Mouse (Mus musculus) heart, embryonic 14.5 days (tissue): ENCODE results near the gene Ms4a5. TPM values are rescaled to one million over a fixed set of nuclear protein-coding genes. Genes with fewer than 3 reads are reported as not detected.
"Not testable (repeated sequence)": the region's sequence is repeated elsewhere in the genome, so short reads cannot be mapped to it uniquely, and the experiment has no call there.

Experiments used
- ATAC-seq: fragments of 200-750 bp; cut with Nextera tagmentation; 2 replicates; pipeline ENCODE4 v1.8.0; 2017; ENCODE audit warnings: low read depth, moderate TSS enrichment; ENCODE audit not compliant: insufficient number of reproducible peaks, insufficient read depth, low FRiP score
- H3K27ac ChIP-seq, 2 experiments: fragments of 200-500 bp in 1 of 2; fragments of 300-500 bp in 1 of 2; sonication (generic) in 1 of 2; replicated peaks in 1 of 2; 2 replicates each; pipeline ENCODE4 v1.5.1; 2012 to 2014; ENCODE audit warnings: low read depth in 2 of 2, low read length in 2 of 2, control low read depth in 1 of 2, mild to moderate bottlenecking in 1 of 2, mixed read lengths in 1 of 2; ENCODE audit not compliant: control insufficient read depth in 1 of 2, insufficient read depth in 1 of 2
- H3K27me3 ChIP-seq: fragments of 300-500 bp; sonication (generic); 2 replicates; pipeline ENCODE4 v1.6.1; 2014; ENCODE audit warnings: mild to moderate bottlenecking, low read length, control low read depth; ENCODE audit not compliant: control insufficient read depth, insufficient read depth
- H3K36me3 ChIP-seq: fragments of 300-500 bp; sonication (generic); 2 replicates; pipeline ENCODE4 v1.6.1; 2014; ENCODE audit warnings: mild to moderate bottlenecking, control low read depth, low read length, mixed read lengths; ENCODE audit not compliant: control insufficient read depth, insufficient read depth
- H3K4me1 ChIP-seq, 2 experiments: fragments of 200-500 bp in 1 of 2; fragments of 300-500 bp in 1 of 2; sonication (generic) in 1 of 2; 2 replicates each; pipeline ENCODE4 v1.6.1; 2012 to 2014; ENCODE audit warnings: low read length in 2 of 2, control low read depth in 1 of 2, mixed read lengths in 1 of 2; ENCODE audit not compliant: control insufficient read depth in 2 of 2, insufficient read depth in 2 of 2
- H3K4me2 ChIP-seq: fragments of 300-500 bp; sonication (generic); 2 replicates; pipeline ENCODE4 v1.6.1; 2014; ENCODE audit warnings: mild to moderate bottlenecking, low read length
- H3K4me3 ChIP-seq, 2 experiments: fragments of 200-500 bp in 1 of 2; fragments of 300-500 bp in 1 of 2; sonication (generic) in 1 of 2; 2 replicates each; pipeline ENCODE4 v1.5.1; 2012 to 2014; ENCODE audit warnings: low read length in 2 of 2, mild to moderate bottlenecking in 2 of 2, control low read depth in 1 of 2, low read depth in 1 of 2, moderate library complexity in 1 of 2; ENCODE audit not compliant: control insufficient read depth in 1 of 2, insufficient read depth in 1 of 2
- H3K9ac ChIP-seq: fragments of 300-500 bp; sonication (generic); 2 replicates; pipeline ENCODE4 v1.6.1; 2014; ENCODE audit warnings: mild to moderate bottlenecking, low read length
- H3K9me3 ChIP-seq: fragments of 300-500 bp; sonication (generic); 2 replicates; pipeline ENCODE4 v1.6.1; 2016; ENCODE audit warnings: low read length, control low read depth; ENCODE audit not compliant: control insufficient read depth
- WGBS: fragments of 180-500 bp; shearing (Covaris S2); extraction: QIAGEN DNeasy Blood & Tissue Kit; methylation state at CpG from one replicate; pipeline ENCODE4 v1.1.7; 2014; 5-methylcytosine and 5-hydroxymethylcytosine counted together
- polyA plus RNA-seq: library from polyadenylated mRNA; unstranded; fragments of >200 nt; fragmentation: Nextera tagmentation; extraction: Ambion mirVana; gene quantifications from 2 replicates; pipeline ENCODE4 v1.2.1, GENCODE M21; 2014

Gene Ms4a5
- polyA plus RNA-seq = not detected in 2 replicates

DNA sequence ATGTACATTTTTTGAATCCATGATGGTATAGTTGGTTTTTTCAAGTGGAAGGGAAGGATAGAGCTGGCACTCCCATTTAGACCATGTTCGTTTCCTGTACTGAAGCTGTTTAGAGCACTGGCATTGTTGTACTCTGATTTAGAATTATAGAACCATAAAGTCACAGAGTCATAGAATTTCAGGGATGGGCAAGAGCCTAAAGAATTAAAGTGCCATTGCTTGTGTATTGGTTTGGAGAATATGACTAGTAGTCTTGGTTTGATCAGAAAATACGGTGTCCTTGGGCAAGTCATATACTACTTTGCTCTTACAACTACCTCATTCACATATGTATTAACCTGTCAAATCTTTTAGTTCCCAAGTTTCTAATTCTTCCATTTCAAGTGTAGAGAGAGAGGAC, at the start of gene Ms4a5:
Ms4a5 (minus strand) TSS at position 101 of the 400 bp plus-strand sequence.
- H3K4me1 ChIP-seq = no peaks in the 10 kb centered on the region
- no peak within 1 kb of the TSS for H3K4me3 ChIP-seq
- no peaks in the 10 kb centered on the region for H3K36me3 ChIP-seq
- H3K9me3 ChIP-seq = no peaks in the 10 kb centered on the region
- no peaks in the 10 kb centered on the region for H3K27me3 ChIP-seq
- no peak within 1 kb of the TSS for H3K9ac ChIP-seq
- no peak within 1 kb of the TSS for H3K27ac ChIP-seq
- no peak within 1 kb of the TSS for H3K4me2 ChIP-seq
- WGBS = 72% methylated on average over 2 of the region's 2 CpGs
- ATAC-seq = no peak

DNA sequence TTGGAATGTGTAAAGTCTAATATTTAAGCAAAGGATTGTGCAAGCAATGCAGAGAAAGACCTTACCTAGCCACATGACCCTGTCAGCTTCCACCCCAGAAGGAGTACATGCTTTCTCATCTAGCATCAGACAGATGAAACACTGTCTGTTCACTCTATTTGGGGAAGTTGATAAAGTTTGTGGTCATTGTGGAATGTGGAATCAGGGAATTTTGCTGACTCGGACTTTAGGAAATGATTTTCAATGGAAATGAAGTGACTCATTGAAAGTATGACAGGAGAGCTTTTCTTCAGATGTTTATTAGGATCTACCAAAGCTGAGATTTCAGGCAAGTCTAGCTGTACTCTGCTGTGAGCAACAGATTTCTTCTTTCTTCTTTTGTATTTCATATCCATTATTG, 37.5 kb upstream of the Ms4a5 start:
- no peak overlapping the region for H3K4me3 ChIP-seq
- H3K27ac ChIP-seq = no peak overlapping the region
- H3K4me2 ChIP-seq = no peak overlapping the region
- ATAC-seq = no peak
- H3K27me3 ChIP-seq = no peaks in the 10 kb centered on the region
- H3K9ac ChIP-seq = no peak overlapping the region
- H3K36me3 ChIP-seq = no peaks in the 10 kb centered on the region
- 66% methylated on average over 1 of the region's 1 CpGs for WGBS
- no peaks in the 10 kb centered on the region for H3K9me3 ChIP-seq
- no peaks in the 10 kb centered on the region for H3K4me1 ChIP-seq

DNA sequence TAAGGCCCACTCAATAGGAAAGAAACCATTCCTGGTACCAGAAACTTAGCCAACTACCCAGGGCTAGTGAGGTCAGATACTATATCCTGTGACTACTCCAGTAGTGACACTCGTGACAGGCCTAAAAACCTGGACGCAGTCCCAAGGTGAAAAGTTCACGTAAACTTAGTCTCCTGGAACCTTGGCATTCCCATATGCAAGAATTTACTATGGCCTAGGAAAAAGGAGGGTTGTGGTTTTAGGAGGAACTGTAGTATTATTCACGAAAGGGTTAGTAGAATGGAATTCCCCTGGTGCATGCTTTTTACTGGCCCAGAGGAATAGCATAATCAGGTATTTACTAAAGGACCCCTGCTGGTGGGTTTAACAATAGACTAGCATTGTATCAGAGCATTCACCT, 33.1 kb upstream of the Ms4a5 start:
- no peaks in the 10 kb centered on the region for H3K4me1 ChIP-seq
- no peaks in the 10 kb centered on the region for H3K9me3 ChIP-seq
- no peaks in the 10 kb centered on the region for H3K27me3 ChIP-seq
- H3K4me2 ChIP-seq = no peak overlapping the region
- H3K36me3 ChIP-seq = no peaks in the 10 kb centered on the region
- no peak for ATAC-seq
- no peak overlapping the region for H3K27ac ChIP-seq
- no peak overlapping the region for H3K4me3 ChIP-seq
- H3K9ac ChIP-seq = no peak overlapping the region
- WGBS = 85% methylated on average over 4 of the region's 4 CpGs

DNA sequence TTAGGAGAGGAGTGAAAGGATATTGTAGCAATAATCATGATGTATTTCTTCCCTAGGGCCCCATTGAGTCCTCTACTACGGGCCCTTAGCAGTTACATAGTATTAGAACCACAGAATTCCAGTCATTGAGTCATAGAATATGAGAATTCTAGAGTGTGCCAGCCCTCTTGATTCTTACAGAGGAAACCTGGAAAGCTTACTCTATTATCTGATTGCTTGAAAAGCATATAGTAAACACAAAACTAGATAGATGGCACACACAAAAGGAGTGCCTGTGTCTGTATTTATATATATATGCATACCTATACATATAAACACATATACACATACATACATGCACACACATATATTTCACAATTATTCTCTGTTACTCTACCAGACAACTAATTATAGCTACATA, 30.7 kb upstream of the Ms4a5 start, which contains the start of gene Ms4a14:
Ms4a14 (minus strand) TSS at position 101 of the 400 bp plus-strand sequence.
- no peaks in the 10 kb centered on the region for H3K36me3 ChIP-seq
- no peak within 1 kb of the TSS for H3K4me2 ChIP-seq
- no peak within 1 kb of the TSS for H3K27ac ChIP-seq
- H3K27me3 ChIP-seq = no peaks in the 10 kb centered on the region
- ATAC-seq = no peak
- no peaks in the 10 kb centered on the region for H3K4me1 ChIP-seq
- 61% methylated on average over 1 of the region's 1 CpGs for WGBS
- H3K9ac ChIP-seq = no peak within 1 kb of the TSS
- H3K9me3 ChIP-seq = no peaks in the 10 kb centered on the region
- H3K4me3 ChIP-seq = no peak within 1 kb of the TSS

DNA sequence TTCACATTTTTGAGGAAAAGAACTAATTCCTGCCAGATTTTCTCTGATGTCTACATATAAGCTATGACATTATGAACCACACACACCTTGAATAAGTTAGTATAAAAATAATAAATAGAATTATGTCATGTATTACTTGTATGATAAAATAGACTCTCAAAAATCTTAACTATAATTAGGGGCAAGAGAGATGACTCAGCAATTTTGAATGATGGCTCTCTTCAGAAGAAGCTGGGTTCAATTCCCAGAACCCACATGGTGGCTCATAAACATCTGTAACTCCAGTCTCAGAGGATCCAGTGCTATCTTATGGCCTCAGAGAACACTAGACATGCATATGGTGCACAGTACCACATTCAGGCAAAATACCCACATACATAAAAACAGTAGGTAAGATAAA, 25.2 kb upstream of the Ms4a5 start:
- no peak overlapping the region for H3K9ac ChIP-seq
- ATAC-seq = no peak
- no peaks in the 10 kb centered on the region for H3K27me3 ChIP-seq
- H3K36me3 ChIP-seq = no peaks in the 10 kb centered on the region
- no peak overlapping the region for H3K4me2 ChIP-seq
- no peak overlapping the region for H3K27ac ChIP-seq
- H3K4me1 ChIP-seq = no peaks in the 10 kb centered on the region
- H3K9me3 ChIP-seq = no peaks in the 10 kb centered on the region
- no peak overlapping the region for H3K4me3 ChIP-seq

DNA sequence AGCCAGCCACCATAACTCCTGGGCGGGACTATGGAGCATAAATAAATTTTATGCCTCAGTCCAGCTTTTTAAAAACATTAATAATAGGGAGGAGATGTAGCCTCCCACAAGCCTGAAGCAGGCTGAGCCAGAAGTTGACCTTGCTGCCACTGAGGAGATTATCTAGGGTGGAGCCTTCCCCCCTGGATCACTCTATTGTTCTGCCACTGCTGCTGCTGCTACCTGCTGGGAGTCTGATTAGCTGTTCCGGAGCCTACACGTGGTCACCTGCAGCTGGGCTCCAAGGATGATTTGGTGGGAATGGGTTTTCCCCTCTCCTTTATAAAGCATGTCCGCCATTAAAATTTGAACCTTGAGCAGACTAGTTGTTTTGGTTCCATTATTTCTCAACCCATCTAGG, 15.9 kb upstream of the Ms4a5 start:
- not testable (repeated sequence) for H3K4me1 ChIP-seq, H3K4me2 ChIP-seq, H3K9ac ChIP-seq, H3K36me3 ChIP-seq, ATAC-seq, H3K9me3 ChIP-seq, H3K27ac ChIP-seq, H3K27me3 ChIP-seq, H3K4me3 ChIP-seq
- 52% methylated on average over 4 of the region's 4 CpGs for WGBS

DNA sequence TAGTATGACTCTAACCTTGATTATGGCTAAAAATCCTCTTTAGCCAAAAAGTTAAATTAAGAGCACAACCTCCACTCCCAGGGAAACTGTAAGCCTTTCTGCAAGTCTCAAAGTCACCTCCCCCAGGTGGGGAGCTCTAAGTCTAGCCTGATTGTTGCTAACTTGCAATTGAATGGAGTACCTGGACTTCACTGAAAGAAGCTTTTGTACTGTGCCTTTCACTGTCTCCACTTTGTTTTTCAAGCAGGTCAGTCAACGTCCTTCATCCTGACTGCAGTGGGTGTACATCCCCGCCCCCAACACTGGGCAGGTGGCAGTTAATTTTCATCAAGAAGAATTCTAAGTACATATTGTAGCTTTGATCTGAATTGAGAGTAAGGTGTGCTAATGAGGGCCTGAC, 15.3 kb upstream of the Ms4a5 start:
- no peaks in the 10 kb centered on the region for H3K27me3 ChIP-seq
- WGBS = 58% methylated on average over 2 of the region's 2 CpGs
- no peaks in the 10 kb centered on the region for H3K36me3 ChIP-seq
- no peak for ATAC-seq
- no peak overlapping the region for H3K4me3 ChIP-seq
- H3K9me3 ChIP-seq = no peaks in the 10 kb centered on the region
- H3K4me1 ChIP-seq = no peaks in the 10 kb centered on the region
- no peak overlapping the region for H3K9ac ChIP-seq
- no peak overlapping the region for H3K27ac ChIP-seq
- no peak overlapping the region for H3K4me2 ChIP-seq

DNA sequence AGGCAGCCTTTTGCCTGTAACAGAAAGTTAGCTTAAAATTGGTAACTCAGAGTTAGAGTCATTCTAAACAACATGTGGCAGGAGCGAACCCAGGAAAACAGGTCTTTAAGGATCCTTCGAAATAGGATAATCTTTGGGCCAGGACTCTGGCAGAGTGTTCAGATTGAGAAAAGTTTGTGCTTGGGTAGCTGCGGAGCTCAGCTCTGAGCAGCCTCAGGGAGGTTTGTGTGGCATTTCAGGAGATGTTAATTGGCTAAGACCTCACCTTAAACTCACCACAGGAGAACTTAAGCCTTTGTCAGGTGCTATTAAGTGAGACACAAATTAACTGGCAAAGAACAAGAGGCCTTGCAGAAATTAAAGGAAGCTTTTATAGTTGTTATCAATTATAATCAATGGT, 9.9 kb upstream of the Ms4a5 start:
- Histone ChIP-seq H3K4me2 (peak overlapping the region; percentile 69), H3K4me3 (peak overlapping the region; percentile 20 to 46)
- not testable (repeated sequence) for H3K9ac ChIP-seq, ATAC-seq, H3K9me3 ChIP-seq, H3K36me3 ChIP-seq, H3K27me3 ChIP-seq, H3K27ac ChIP-seq, H3K4me1 ChIP-seq
- WGBS = 6% methylated on average over 3 of the region's 3 CpGs
